Mouse (Mus musculus): ENCODE data around the gene Itpkb. TPM values are rescaled to one million over a fixed set of nuclear protein-coding genes. Genes with fewer than 3 reads are reported as not detected.
A peak's percentile ranks its signal among the peaks of the same experiment; 100 is the strongest.

Itpkb gene
- total and polyA plus RNA-seq, 3 experiments: 3.4 to 9.2 TPM; not detected in 1

- H3K4me1 ChIP-seq (ENCODE audit: control insufficient read depth in 1 of 2, insufficient read depth in 2 of 2, low read length in 2 of 2): peaks cover 9 to 33% of the 10 kb centered on the region in 2 experiments
- no peak overlapping the region for H3K27ac ChIP-seq (ENCODE audit: control insufficient read depth, low read depth, low read length)
- peaks cover 20% of the 10 kb centered on the region for H3K79me2 ChIP-seq (ENCODE audit: control insufficient read depth, insufficient read depth, low read length, poor library complexity)
- H3K9me3 ChIP-seq (replicated peaks; ENCODE audit: insufficient read depth, low read length): no peaks in the 10 kb centered on the region
- no peak overlapping the region for H3K9ac ChIP-seq (ENCODE audit: control insufficient read depth, low read depth, low read length, poor library complexity, severe bottlenecking)
- TF ChIP-seq ZKSCAN1 (IDR thresholded peaks at IDR 0.05; ENCODE audit: low read depth, low read length) (no peak), SIN3A (IDR thresholded peaks at IDR 0.05; ENCODE audit: low read length) (no peak), TAL1 (IDR thresholded peaks at IDR 0.05; ENCODE audit: low read length) (no peak), CHD2 (IDR thresholded peaks at IDR 0.05; ENCODE audit: low read length) (no peak), MYC (IDR thresholded peaks at IDR 0.05; ENCODE audit: low read depth, low read length) (no peak), NELFE (IDR thresholded peaks at IDR 0.05; ENCODE audit: low read depth, low read length) (no peak), BHLHE40 (IDR thresholded peaks at IDR 0.05; ENCODE audit: borderline replicate concordance, low read depth, low read length) (no peak), CTCF (IDR thresholded peaks at IDR 0.05 in 2 of 3, conservative IDR thresholded peaks at IDR 0.05 in 1 of 3; ENCODE audit: control insufficient read depth in 1 of 3, insufficient read depth in 1 of 3, low read depth in 2 of 3, low read length in 3 of 3, poor library complexity in 1 of 3, severe bottlenecking in 1 of 3) (no peak), ETS1 (IDR thresholded peaks at IDR 0.05; ENCODE audit: low read depth, low read length) (no peak), ZMIZ1 (IDR thresholded peaks at IDR 0.05; ENCODE audit: low read depth, low read length) (no peak), EP300 (IDR thresholded peaks at IDR 0.05; ENCODE audit: low read depth in 1 of 2, low read length in 2 of 2) (no peak), UBTF (IDR thresholded peaks at IDR 0.05; ENCODE audit: borderline replicate concordance, insufficient read depth, low read depth, low read length) (no peak), MAFK (IDR thresholded peaks at IDR 0.05; ENCODE audit: borderline replicate concordance, low read depth, low read length) (no peak), USF1 (IDR thresholded peaks at IDR 0.05; ENCODE audit: low read depth, low read length) (no peak), USF2 (IDR thresholded peaks at IDR 0.05; ENCODE audit: borderline replicate concordance in 1 of 2, insufficient read depth in 1 of 2, low read depth in 1 of 2, low read length in 2 of 2) (no peak)
- no peaks in the 10 kb centered on the region for H3K27me3 ChIP-seq (ENCODE audit: control insufficient read depth in 1 of 2, insufficient read depth in 2 of 2, low read length in 2 of 2)
- no peak overlapping the region for H3K4me3 ChIP-seq (ENCODE audit: control insufficient read depth in 1 of 2, insufficient read depth in 1 of 2, low read depth in 2 of 2, low read length in 2 of 2)
- peaks cover 0 to 33% of the 10 kb centered on the region in 2 experiments; a peak in 2 of 4 replicates for H3K36me3 ChIP-seq (ENCODE audit: control insufficient read depth in 1 of 2, insufficient read depth in 2 of 2, low read length in 2 of 2)
- no peak for DNase-seq (ENCODE audit: low read depth, low spot score)
Observed at GRCm38 (mm10) chr1:180333588-180333987, 3.3 kb downstream of the Itpkb start.

- Histone ChIP-seq H3K79me2 (ENCODE audit: control insufficient read depth, insufficient read depth, low read length, poor library complexity) (peaks cover 22% of the 10 kb centered on the region), H3K4me1 (ENCODE audit: control insufficient read depth in 1 of 2, insufficient read depth in 2 of 2, low read length in 2 of 2) (peaks cover 10 to 39% of the 10 kb centered on the region in 2 experiments), H3K27ac (ENCODE audit: control insufficient read depth, low read depth, low read length) (no peak overlapping the region), H3K9me3 (replicated peaks; ENCODE audit: insufficient read depth, low read length) (no peaks in the 10 kb centered on the region), H3K4me3 (ENCODE audit: control insufficient read depth in 1 of 2, insufficient read depth in 1 of 2, low read depth in 2 of 2, low read length in 2 of 2) (no peak overlapping the region), H3K27me3 (ENCODE audit: control insufficient read depth in 1 of 2, insufficient read depth in 2 of 2, low read length in 2 of 2) (no peaks in the 10 kb centered on the region), H3K9ac (ENCODE audit: control insufficient read depth, low read depth, low read length, poor library complexity, severe bottlenecking) (no peak overlapping the region), H3K36me3 (ENCODE audit: control insufficient read depth in 1 of 2, insufficient read depth in 2 of 2, low read length in 2 of 2) (peaks cover 0 to 38% of the 10 kb centered on the region in 2 experiments; a peak in 2 of 4 replicates)
- DNase-seq (ENCODE audit: low read depth, low spot score): peak; percentile 28
- TF ChIP-seq MAZ (IDR thresholded peaks at IDR 0.05; ENCODE audit: low read depth, low read length) (no peak), ETS1 (IDR thresholded peaks at IDR 0.05; ENCODE audit: low read depth, low read length) (no peak)
Observed at GRCm38 (mm10) chr1:180334541-180334940, 4.3 kb downstream of the Itpkb start.

All from MEL (cell line).